Mouse (Mus musculus) erythroblast, embryonic 14.5 days (primary cell): Measurements from ENCODE around the gene Ccdc30. TPM values are rescaled to one million over a fixed set of nuclear protein-coding genes. Genes with fewer than 3 reads are reported as not detected.

ENCODE experiments used
- H3K27me3 ChIP-seq: 2 replicates; pipeline ENCODE4 v1.6.1; 2012; ENCODE audit warnings: inconsistent platforms; ENCODE audit not compliant: control insufficient read depth
- H3K36me3 ChIP-seq: 2 replicates; pipeline ENCODE4 v1.6.1; 2012; ENCODE audit warnings: mild to moderate bottlenecking, inconsistent platforms; ENCODE audit not compliant: control insufficient read depth
- H3K4me1 ChIP-seq: 2 replicates; pipeline ENCODE4 v1.6.1; 2012; ENCODE audit warnings: inconsistent platforms; ENCODE audit not compliant: control insufficient read depth
- H3K4me3 ChIP-seq: replicated peaks from 2 replicates; pipeline ENCODE3; 2012; ENCODE audit warnings: moderate library complexity, mild to moderate bottlenecking, inconsistent platforms
- H3K9me3 ChIP-seq: 2 replicates; pipeline ENCODE4 v1.6.1; 2012; ENCODE audit warnings: low read length, inconsistent platforms, mixed read lengths; ENCODE audit not compliant: control insufficient read depth
- GATA1 ChIP-seq: IDR thresholded peaks from 2 replicates; pipeline ENCODE4 v1.6.1; 2012; ENCODE audit warnings: low read length, inconsistent platforms, mixed read lengths
- TAL1 ChIP-seq: IDR thresholded peaks from 3 replicates; pipeline ENCODE4 v1.6.1; 2012; ENCODE audit warnings: low read length, inconsistent platforms, mixed read lengths
- polyA plus RNA-seq: library from polyadenylated mRNA; stranded (reverse); fragments of >175 nt; gene quantifications from 2 replicates; pipeline ENCODE4 v1.2.3, GENCODE M21; 2012

The Ccdc30 gene
- polyA plus RNA-seq: not detected in 2 replicates

GRCm38 (mm10) chr4:119415072-119415753 is at the start of gene Ccdc30:
Gene Ccdc30 (minus strand): TSS chr4:119415521.
- Histone ChIP-seq H3K36me3 (no peaks in the 10 kb centered on the region), H3K27me3 (peaks cover 47% of the 10 kb centered on the region), H3K9me3 (no peaks in the 10 kb centered on the region), H3K4me1 (peaks cover 37% of the 10 kb centered on the region), H3K4me3 (peak within 1 kb of the TSS; percentile 52)
- TF ChIP-seq GATA1: no peak
- TF ChIP-seq TAL1: no peak

- no peaks in the 10 kb centered on the region; the same call in 1 of the 2 replicates for H3K27me3 ChIP-seq
- TF ChIP-seq TAL1 (no peak), GATA1 (no peak)
- H3K36me3 ChIP-seq: no peaks in the 10 kb centered on the region
- no peaks in the 10 kb centered on the region for H3K4me1 ChIP-seq
- H3K4me3 ChIP-seq: no peak overlapping the region
- H3K9me3 ChIP-seq: no peaks in the 10 kb centered on the region
Observed at GRCm38 (mm10) chr4:119463756-119464419, 48.6 kb upstream of the Ccdc30 start.

GRCm38 (mm10) chr4:119462858-119463755 is 47.8 kb upstream of the Ccdc30 start:
- TF ChIP-seq GATA1 (no peak), TAL1 (no peak)
- Histone ChIP-seq H3K27me3 (no peaks in the 10 kb centered on the region; the same call in 1 of the 2 replicates), H3K4me1 (no peaks in the 10 kb centered on the region)

GRCm38 (mm10) chr4:119462457-119462856 is 47.1 kb upstream of the Ccdc30 start:
- H3K27me3 ChIP-seq: no peaks in the 10 kb centered on the region; the same call in 1 of the 2 replicates
- H3K9me3 ChIP-seq: no peaks in the 10 kb centered on the region
- no peak overlapping the region for H3K4me3 ChIP-seq
- no peaks in the 10 kb centered on the region for H3K4me1 ChIP-seq
- no peaks in the 10 kb centered on the region for H3K36me3 ChIP-seq
- TF ChIP-seq TAL1 (no peak), GATA1 (no peak)

More at GRCm38 (mm10) chr4:119462858-119463755, 47.8 kb upstream of the Ccdc30 start:
- Histone ChIP-seq H3K36me3 (no peaks in the 10 kb centered on the region), H3K9me3 (no peaks in the 10 kb centered on the region), H3K4me3 (no peak overlapping the region)

- no peaks in the 10 kb centered on the region; the same call in 1 of the 2 replicates for H3K27me3 ChIP-seq
- no peaks in the 10 kb centered on the region for H3K9me3 ChIP-seq
- H3K4me1 ChIP-seq: no peaks in the 10 kb centered on the region
- no peak overlapping the region for H3K4me3 ChIP-seq
- TF ChIP-seq GATA1 (no peak), TAL1 (no peak)
- no peaks in the 10 kb centered on the region for H3K36me3 ChIP-seq
Observed at GRCm38 (mm10) chr4:119460728-119461141, 45.4 kb upstream of the Ccdc30 start.

GRCm38 (mm10) chr4:119460296-119460695 is 45.0 kb upstream of the Ccdc30 start:
- no peaks in the 10 kb centered on the region for H3K9me3 ChIP-seq
- TF ChIP-seq GATA1 (no peak), TAL1 (no peak)
- no peak overlapping the region for H3K4me3 ChIP-seq
- no peaks in the 10 kb centered on the region for H3K4me1 ChIP-seq
- H3K27me3 ChIP-seq: no peaks in the 10 kb centered on the region; the same call in 1 of the 2 replicates
- no peaks in the 10 kb centered on the region for H3K36me3 ChIP-seq

- Histone ChIP-seq H3K27me3 (no peaks in the 10 kb centered on the region), H3K4me1 (no peaks in the 10 kb centered on the region), H3K9me3 (no peaks in the 10 kb centered on the region), H3K36me3 (no peaks in the 10 kb centered on the region), H3K4me3 (no peak overlapping the region)
- TF ChIP-seq GATA1 (no peak), TAL1 (no peak)
Observed at GRCm38 (mm10) chr4:119453533-119453932, 38.2 kb upstream of the Ccdc30 start.

GRCm38 (mm10) chr4:119453128-119453527 is 37.8 kb upstream of the Ccdc30 start:
- TF ChIP-seq TAL1 (no peak), GATA1 (no peak)
- Histone ChIP-seq H3K4me1 (no peaks in the 10 kb centered on the region), H3K4me3 (no peak overlapping the region), H3K27me3 (no peaks in the 10 kb centered on the region), H3K36me3 (no peaks in the 10 kb centered on the region), H3K9me3 (no peaks in the 10 kb centered on the region)

GRCm38 (mm10) chr4:119450436-119450835 is 35.1 kb upstream of the Ccdc30 start:
- Histone ChIP-seq H3K9me3 (no peaks in the 10 kb centered on the region), H3K27me3 (no peaks in the 10 kb centered on the region), H3K4me3 (no peak overlapping the region), H3K36me3 (no peaks in the 10 kb centered on the region), H3K4me1 (0 out of 2 replicates have a peak, but pooled peaks cover 2% of the 10 kb centered on the region)
- TF ChIP-seq GATA1: no peak
- no peak for TF ChIP-seq TAL1
